Mouse (Mus musculus) testis, adult 2 months (tissue): ENCODE results near the gene Patj.

ENCODE experiments used
- CTCF ChIP-seq: fragments of 200-500 bp; IDR thresholded peaks from 2 replicates; pipeline ENCODE4 v1.5.1; 2012; ENCODE audit warnings: low read depth, mild to moderate bottlenecking, inconsistent platforms, low read length, moderate library complexity; ENCODE audit not compliant: control insufficient read depth, insufficient read depth, insufficient replicate concordance
- POLR2A ChIP-seq: fragments of 200-500 bp; IDR thresholded peaks from 2 replicates; pipeline ENCODE4 v1.6.1; 2012; ENCODE audit warnings: low read depth, mild to moderate bottlenecking, inconsistent platforms, low read length, moderate library complexity; ENCODE audit not compliant: control insufficient read depth

DNA sequence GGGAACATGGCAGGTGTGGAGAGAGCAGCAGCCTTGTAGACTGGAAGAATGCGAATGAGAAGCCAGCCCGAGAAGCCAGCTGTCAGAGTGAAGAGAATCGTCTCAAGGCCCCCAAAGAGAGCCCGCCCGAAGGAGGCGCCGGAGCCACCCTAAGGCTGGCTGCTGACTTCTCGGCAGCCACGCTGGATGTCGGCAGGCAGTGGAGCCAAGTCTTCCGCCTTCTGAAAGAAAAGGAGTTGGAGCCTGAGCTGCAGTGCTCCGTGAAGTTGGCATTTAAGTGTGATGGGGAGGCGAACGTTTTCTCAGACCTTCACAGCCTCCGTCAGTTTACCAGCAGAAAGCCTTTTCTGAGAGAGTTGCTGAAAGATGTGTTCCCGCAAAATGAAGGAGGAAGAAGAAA is 338.1 kb downstream of the Patj start:
- TF ChIP-seq CTCF (no peak), POLR2A (no peak)
